Mouse (Mus musculus) midbrain, embryonic 13.5 days (tissue): ENCODE results near the gene Itpkb. TPM values are rescaled to one million over a fixed set of nuclear protein-coding genes. Genes with fewer than 3 reads are reported as not detected.
A peak's percentile ranks its signal among the peaks of the same experiment; 100 is the strongest.

Experiments
- ATAC-seq: fragments of 200-750 bp; cut with Nextera tagmentation; 2 replicates; pipeline ENCODE4 v1.8.0; 2017; ENCODE audit warnings: mild to moderate bottlenecking, moderate TSS enrichment, moderate library complexity
- H3K27ac ChIP-seq: fragments of 300-500 bp; sonication (generic); 2 replicates; pipeline ENCODE4 v1.5.1; 2015; ENCODE audit warnings: inconsistent platforms, mild to moderate bottlenecking, moderate library complexity
- H3K27me3 ChIP-seq: fragments of 300-500 bp; sonication (generic); 2 replicates; pipeline ENCODE4 v1.6.1; 2015; ENCODE audit warnings: mild to moderate bottlenecking, inconsistent platforms
- H3K36me3 ChIP-seq: fragments of 300-500 bp; sonication (generic); 2 replicates; pipeline ENCODE4 v1.6.1; 2015; ENCODE audit warnings: mild to moderate bottlenecking, inconsistent platforms
- H3K4me1 ChIP-seq: fragments of 300-500 bp; sonication (generic); replicated peaks from 2 replicates; pipeline ENCODE4 v1.6.1; 2015; ENCODE audit warnings: inconsistent platforms
- H3K4me2 ChIP-seq: fragments of 300-500 bp; sonication (generic); replicated peaks from 2 replicates; pipeline ENCODE4 v1.6.1; 2015; ENCODE audit warnings: moderate library complexity, mild to moderate bottlenecking, inconsistent platforms
- H3K4me3 ChIP-seq: fragments of 300-500 bp; sonication (generic); replicated peaks from 2 replicates; pipeline ENCODE4 v1.5.1; 2015; ENCODE audit warnings: mild to moderate bottlenecking, inconsistent platforms
- H3K9ac ChIP-seq: fragments of 300-500 bp; sonication (generic); replicated peaks from 2 replicates; pipeline ENCODE4 v1.6.1; 2015; ENCODE audit warnings: mild to moderate bottlenecking, inconsistent platforms
- H3K9me3 ChIP-seq: fragments of 300-500 bp; sonication (generic); 2 replicates; pipeline ENCODE4 v1.6.1; 2016; ENCODE audit warnings: mild to moderate bottlenecking, inconsistent platforms
- whole genome bisulfite sequencing: fragments of 180-500 bp; shearing (Covaris S2); methylation state at CpG from one replicate; pipeline ENCODE4 v1.1.7; 2015; 5-methylcytosine and 5-hydroxymethylcytosine counted together
- polyA plus RNA-seq: library from polyadenylated mRNA; unstranded; fragments of >200 nt; fragmentation: Nextera tagmentation; extraction: Ambion mirVana; gene quantifications from 2 replicates; pipeline ENCODE4 v1.2.1, GENCODE M21; 2015

Gene Itpkb
- 2.2 and 2.5 TPM in 2 replicates for polyA plus RNA-seq

DNA sequence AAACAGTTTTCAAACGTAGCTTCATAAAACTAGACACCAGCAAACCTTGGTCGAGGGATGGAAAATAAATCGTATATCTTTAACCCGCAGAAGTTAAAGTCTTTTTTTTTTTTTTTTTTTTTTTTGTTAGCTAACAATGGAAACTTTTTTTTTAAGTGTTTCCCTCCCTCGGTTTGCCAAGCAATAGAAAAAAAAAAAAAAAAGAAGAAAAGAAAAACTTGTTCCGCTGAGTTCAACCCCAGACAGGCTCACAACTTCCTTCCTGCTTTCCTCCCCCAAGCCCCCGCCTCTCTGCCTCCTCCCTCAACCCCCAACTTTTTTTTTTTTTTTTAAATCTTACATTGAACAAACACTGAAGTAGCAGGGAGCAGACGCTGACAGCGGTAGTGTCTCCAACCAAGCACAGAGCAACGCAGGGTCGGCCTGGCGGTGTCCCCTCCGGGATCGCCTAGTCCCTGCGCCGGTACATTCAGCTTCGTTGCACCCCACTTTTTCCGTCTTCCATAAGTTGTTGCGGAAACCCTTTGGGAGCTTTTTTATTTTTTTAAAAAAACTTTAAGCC, at the start of gene Itpkb:
Itpkb (plus strand) TSS at position 341 of the 562 bp plus-strand sequence.
- Histone ChIP-seq H3K36me3 (no peaks in the 10 kb centered on the region), H3K4me1 (peaks cover 39% of the 10 kb centered on the region), H3K4me3 (peak within 1 kb of the TSS; percentile 64), H3K27ac (peak within 1 kb of the TSS; percentile 41), H3K27me3 (peaks cover 38% of the 10 kb centered on the region), H3K9ac (peak within 1 kb of the TSS; percentile 78), H3K4me2 (peak within 1 kb of the TSS; percentile 99), H3K9me3 (no peaks in the 10 kb centered on the region)
- peak; percentile 49 for ATAC-seq
- WGBS, result 1% methylated on average over 19 of the region's 19 CpGs

DNA sequence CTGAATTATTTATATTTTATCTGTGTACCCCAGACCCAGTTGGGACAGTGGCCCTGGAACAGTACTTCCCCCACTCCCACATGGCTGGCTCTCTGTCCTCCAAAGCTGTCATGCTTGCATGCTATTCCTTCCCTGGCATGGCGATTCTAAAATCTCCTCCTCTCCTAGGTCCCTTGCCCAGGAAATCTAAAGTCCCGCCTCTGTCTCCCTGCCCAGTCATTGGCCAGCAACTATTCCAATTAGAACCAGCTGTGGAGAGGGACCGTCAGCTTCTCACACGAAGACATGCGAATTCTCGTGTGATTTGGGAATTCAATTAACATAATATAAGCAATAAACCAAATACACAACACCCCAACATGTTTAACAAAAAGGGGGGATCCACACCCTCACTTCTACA, 47.7 kb upstream of the Itpkb start:
- H3K27ac ChIP-seq, result no peak overlapping the region
- no peaks in the 10 kb centered on the region for H3K36me3 ChIP-seq
- no peak overlapping the region for H3K9ac ChIP-seq
- ATAC-seq, result 0 out of 2 replicates have a peak, but pooled peaks have one; percentile 19
- no peak overlapping the region for H3K4me2 ChIP-seq
- H3K27me3 ChIP-seq, result no peaks in the 10 kb centered on the region
- H3K4me3 ChIP-seq, result no peak overlapping the region
- no peaks in the 10 kb centered on the region for H3K9me3 ChIP-seq
- H3K4me1 ChIP-seq, result peaks cover 18% of the 10 kb centered on the region
- 52% methylated on average over 6 of the region's 6 CpGs for WGBS

DNA sequence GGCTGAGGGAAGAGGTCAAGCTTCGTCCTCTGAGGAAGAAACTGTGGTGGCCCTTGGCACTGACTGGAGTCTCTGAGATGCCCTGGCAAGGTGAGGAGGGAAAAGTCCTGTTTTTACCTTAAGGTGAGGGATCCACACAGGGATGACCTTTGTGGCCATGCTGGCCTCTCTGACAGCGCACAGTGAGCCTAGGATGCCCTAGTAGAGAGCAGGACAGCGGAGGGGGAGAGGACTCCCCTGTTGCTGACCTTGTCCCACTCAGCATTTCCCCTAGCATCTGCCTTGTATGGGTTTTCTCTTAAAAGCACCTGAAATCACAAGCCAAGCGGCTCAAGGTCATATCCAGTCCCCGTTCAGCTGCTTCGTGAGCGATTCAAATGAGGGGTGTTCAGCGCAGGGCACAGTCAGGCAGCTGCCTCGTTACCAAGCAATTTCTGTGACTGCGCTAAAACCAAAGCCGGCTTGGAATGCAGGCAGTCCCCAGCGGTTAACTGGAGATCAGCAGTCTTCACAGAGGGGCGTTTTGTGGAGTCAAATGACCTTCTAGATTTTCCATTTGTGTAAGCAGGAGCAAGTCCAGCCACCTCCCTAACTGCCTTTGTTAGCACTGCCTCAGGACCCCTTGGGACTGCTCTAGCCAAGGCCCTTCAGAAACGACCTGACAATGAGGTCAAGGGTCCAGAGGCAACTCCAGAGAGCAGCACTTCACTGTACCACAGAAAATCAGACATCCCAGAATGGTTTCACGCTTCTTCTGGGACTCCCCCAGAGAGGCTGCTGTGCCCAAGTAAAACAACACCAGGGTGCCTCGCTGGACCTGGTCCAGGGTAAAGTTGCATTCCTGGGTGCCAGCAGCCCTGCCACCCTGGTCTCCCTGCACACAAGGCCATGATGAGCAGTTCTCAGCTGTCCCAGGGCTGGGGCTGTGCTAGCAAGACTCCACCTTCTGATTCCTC, 46.2 kb upstream of the Itpkb start:
- Histone ChIP-seq H3K4me3 (no peak overlapping the region), H3K27me3 (no peaks in the 10 kb centered on the region), H3K27ac (0 out of 2 replicates have a peak overlapping the region, but pooled peaks have one; percentile 19), H3K9me3 (no peaks in the 10 kb centered on the region), H3K4me1 (peaks cover 18% of the 10 kb centered on the region), H3K4me2 (peak overlapping the region; percentile 12; the same call in 1 of the 2 replicates), H3K36me3 (no peaks in the 10 kb centered on the region), H3K9ac (0 out of 2 replicates have a peak overlapping the region, but pooled peaks have one; percentile 12)
- WGBS, result 18% methylated on average over 16 of the region's 16 CpGs
- peak; percentile 71 for ATAC-seq

DNA sequence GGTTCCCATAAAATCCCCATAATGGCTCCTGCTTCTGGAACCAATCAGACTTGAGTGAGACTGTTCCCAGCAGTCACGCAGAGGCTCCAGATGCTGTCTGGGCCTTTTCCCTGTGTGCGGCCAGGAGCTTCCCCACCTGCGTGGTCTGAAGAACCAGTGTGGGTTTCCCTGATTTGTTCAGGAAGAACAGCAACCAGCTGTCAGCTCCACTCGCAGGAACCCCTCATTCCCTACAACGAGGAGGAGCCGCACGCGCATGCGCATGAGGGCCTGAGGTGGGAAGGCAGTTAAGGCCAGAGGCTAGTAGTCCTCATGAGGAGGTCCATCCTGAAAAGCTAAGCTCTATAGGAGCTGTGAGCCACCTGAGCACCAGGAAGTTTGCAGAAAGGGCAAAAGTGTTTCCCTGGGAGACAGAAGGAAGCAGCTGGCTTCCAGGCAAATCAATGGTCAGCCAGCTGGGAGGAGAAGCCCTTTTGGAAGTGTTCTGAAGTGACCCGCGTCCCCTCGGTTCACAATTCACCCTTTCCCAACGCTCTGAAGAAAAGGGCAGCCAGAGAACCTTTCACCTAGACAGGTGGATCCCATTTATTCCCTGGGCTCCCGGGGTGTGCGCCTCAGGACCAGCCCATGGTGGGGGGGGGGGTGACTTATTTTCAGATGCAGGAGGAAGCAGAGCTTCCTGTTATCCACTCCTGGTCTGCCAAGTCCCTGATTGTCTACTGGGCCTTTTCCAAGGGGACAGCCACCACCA, 44.0 kb upstream of the Itpkb start:
- Histone ChIP-seq H3K4me2 (no peak overlapping the region), H3K27me3 (no peaks in the 10 kb centered on the region), H3K36me3 (no peaks in the 10 kb centered on the region), H3K27ac (no peak overlapping the region), H3K9me3 (no peaks in the 10 kb centered on the region), H3K4me3 (no peak overlapping the region), H3K4me1 (peaks cover 14% of the 10 kb centered on the region), H3K9ac (no peak overlapping the region)
- WGBS, result 72% methylated on average over 15 of the region's 15 CpGs
- no peak for ATAC-seq

DNA sequence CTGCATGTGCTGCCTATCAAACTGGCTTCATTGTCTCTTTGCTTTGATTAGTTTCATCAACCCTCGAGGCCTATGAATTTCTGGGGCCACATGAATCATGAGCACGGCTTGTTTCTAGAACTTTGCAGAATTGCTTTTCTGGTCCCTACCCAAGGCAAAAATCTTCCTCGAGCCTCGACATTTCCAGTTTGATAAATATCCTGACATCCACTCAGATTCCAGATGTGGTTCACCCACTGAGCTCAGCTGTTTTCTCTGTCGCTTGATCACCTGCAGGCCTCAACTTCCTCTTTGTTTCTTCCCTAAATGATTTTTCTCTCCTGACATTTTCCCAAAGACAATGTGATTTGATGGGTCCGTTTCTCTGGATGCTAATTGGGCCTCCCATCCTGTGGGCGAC, 42.1 kb upstream of the Itpkb start:
- H3K4me1 ChIP-seq, result peaks cover 14% of the 10 kb centered on the region
- no peak overlapping the region for H3K27ac ChIP-seq
- H3K36me3 ChIP-seq, result no peaks in the 10 kb centered on the region
- H3K4me3 ChIP-seq, result no peak overlapping the region
- ATAC-seq, result no peak
- H3K4me2 ChIP-seq, result no peak overlapping the region
- H3K9ac ChIP-seq, result no peak overlapping the region
- no peaks in the 10 kb centered on the region for H3K27me3 ChIP-seq
- no peaks in the 10 kb centered on the region for H3K9me3 ChIP-seq
- 84% methylated on average over 7 of the region's 7 CpGs for WGBS

DNA sequence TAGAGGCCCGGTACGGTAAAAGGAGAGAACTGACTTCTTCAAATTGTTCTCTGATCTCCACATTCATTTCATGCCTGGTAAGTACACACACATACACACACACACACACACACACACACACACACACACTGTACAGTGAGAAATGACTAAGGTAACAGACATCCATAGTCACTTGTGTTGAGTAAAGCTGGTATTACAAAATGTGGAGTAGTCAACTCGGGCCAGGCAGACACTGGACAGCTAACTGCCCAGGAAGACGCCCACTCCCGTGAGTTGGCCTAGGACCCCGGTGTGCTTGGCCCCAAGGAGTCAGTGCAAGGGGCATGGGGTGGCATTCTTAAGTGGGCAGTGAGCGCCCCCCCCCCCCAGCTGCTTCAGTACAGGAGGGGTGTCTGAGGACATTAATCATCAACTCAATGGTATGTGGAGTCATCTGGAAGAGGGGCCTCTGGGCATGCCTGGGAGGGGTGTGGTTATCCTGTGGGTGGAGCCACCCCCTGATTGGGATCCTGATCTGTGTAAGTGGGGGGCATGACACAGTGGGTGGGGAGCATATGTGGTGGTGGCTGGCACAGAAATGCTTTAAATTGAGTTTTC, 41.3 kb upstream of the Itpkb start:
- Histone ChIP-seq H3K4me1 (peaks cover 9% of the 10 kb centered on the region), H3K27me3 (no peaks in the 10 kb centered on the region), H3K4me3 (no peak overlapping the region), H3K4me2 (no peak overlapping the region), H3K9ac (no peak overlapping the region), H3K36me3 (no peaks in the 10 kb centered on the region), H3K9me3 (no peaks in the 10 kb centered on the region), H3K27ac (no peak overlapping the region)
- no peak for ATAC-seq
- 88% methylated on average over 7 of the region's 7 CpGs for WGBS

DNA sequence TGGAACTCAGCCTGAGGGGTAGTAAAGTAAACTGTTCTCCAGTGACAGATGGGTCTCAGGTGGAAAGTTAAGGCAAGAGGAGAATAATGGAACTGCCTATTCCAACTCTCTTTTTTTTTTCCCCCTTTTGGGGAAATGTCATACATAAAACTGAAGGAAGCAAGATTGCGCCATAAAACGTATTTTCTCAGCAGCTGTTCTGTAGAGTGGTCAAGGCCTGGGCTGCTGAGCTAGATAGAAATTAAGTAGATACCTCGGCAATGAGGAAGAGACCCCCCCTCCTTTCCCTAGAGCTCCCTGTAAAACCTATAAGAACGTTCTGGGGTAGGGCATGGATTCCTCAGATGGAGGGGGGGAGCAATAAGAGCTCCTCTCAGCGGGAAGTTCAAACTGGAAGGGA, 40.5 kb upstream of the Itpkb start:
- Histone ChIP-seq H3K9me3 (no peaks in the 10 kb centered on the region), H3K27ac (no peak overlapping the region), H3K4me3 (no peak overlapping the region), H3K27me3 (no peaks in the 10 kb centered on the region), H3K9ac (no peak overlapping the region), H3K4me2 (no peak overlapping the region), H3K36me3 (no peaks in the 10 kb centered on the region), H3K4me1 (0 out of 2 replicates have a peak, but pooled peaks cover 3% of the 10 kb centered on the region)
- WGBS, result 83% methylated on average over 5 of the region's 5 CpGs
- ATAC-seq, result no peak

DNA sequence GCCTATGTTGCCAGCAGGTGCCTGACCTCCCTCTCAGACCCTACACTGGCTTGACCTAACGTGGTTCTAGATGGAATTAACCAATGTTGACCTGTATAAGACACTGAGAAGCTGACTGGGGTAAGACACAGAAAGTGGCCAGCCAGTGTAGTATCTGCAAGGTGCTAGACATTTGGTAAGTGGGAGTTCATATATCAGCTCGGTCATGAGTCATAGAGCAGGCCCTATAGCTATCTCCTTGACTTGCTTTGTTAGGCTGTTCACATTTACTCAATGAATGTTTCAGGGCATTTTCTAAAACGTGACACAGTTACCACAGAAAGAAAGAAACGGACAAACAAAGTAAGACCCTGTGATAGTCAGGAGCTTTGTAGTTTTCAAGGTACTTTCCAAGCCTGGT, 39.9 kb upstream of the Itpkb start:
- Histone ChIP-seq H3K4me1 (0 out of 2 replicates have a peak, but pooled peaks cover 3% of the 10 kb centered on the region), H3K36me3 (no peaks in the 10 kb centered on the region), H3K27ac (no peak overlapping the region), H3K4me3 (no peak overlapping the region), H3K9ac (no peak overlapping the region), H3K27me3 (no peaks in the 10 kb centered on the region), H3K9me3 (no peaks in the 10 kb centered on the region), H3K4me2 (no peak overlapping the region)
- no peak for ATAC-seq
- 86% methylated on average over 4 of the region's 4 CpGs for WGBS

DNA sequence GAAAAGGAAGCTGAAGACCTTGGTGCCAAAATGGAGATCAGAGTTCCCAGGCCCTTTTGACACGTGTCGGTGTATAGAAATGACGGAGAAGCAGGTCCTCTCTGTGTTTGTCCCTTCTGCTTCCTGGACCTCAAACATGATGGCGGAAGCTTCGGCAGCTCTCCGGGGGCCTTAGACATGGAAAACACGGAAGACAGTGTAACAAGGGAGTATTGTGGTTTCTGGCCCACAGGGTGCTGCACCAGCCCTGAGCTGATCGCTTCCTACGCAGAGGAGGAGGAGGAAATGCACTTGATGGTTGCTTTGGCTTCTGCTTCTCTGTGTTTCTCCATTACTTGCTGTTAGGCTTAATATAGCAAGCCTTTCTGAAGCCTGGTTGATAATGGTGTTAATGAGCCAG, 34.2 kb upstream of the Itpkb start:
- H3K27ac ChIP-seq, result no peak overlapping the region
- H3K4me3 ChIP-seq, result no peak overlapping the region
- no peak overlapping the region for H3K4me2 ChIP-seq
- no peak for ATAC-seq
- H3K9ac ChIP-seq, result no peak overlapping the region
- 90% methylated on average over 9 of the region's 9 CpGs for WGBS
- no peaks in the 10 kb centered on the region for H3K9me3 ChIP-seq
- H3K36me3 ChIP-seq, result no peaks in the 10 kb centered on the region
- peaks cover 6% of the 10 kb centered on the region; the same call in 1 of the 2 replicates for H3K4me1 ChIP-seq
- no peaks in the 10 kb centered on the region for H3K27me3 ChIP-seq

DNA sequence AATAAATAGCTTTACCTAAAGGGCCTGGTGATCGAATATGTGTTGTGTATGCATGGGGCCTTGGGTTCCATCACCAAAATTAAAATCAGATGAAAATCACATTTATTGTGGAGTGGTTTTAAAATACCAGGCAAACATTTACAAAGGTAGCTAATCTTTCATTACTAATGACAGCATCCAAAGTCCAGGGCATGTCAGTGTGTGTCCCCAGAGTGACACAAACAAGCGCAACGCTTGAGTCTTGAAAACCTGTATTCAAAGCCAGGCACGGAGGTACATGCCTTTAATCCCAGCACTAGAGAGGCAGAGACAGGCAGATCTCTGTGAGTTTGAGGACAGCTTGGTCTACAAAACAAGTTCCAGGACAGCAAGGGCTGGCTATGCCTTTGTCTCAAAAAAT, 30.6 kb upstream of the Itpkb start:
- no peak overlapping the region for H3K27ac ChIP-seq
- H3K4me2 ChIP-seq, result no peak overlapping the region
- H3K4me1 ChIP-seq, result peaks cover 12% of the 10 kb centered on the region
- H3K9me3 ChIP-seq, result no peaks in the 10 kb centered on the region
- no peak overlapping the region for H3K4me3 ChIP-seq
- no peak for ATAC-seq
- no peaks in the 10 kb centered on the region for H3K36me3 ChIP-seq
- H3K9ac ChIP-seq, result no peak overlapping the region
- WGBS, result 93% methylated on average over 4 of the region's 4 CpGs
- no peaks in the 10 kb centered on the region for H3K27me3 ChIP-seq

DNA sequence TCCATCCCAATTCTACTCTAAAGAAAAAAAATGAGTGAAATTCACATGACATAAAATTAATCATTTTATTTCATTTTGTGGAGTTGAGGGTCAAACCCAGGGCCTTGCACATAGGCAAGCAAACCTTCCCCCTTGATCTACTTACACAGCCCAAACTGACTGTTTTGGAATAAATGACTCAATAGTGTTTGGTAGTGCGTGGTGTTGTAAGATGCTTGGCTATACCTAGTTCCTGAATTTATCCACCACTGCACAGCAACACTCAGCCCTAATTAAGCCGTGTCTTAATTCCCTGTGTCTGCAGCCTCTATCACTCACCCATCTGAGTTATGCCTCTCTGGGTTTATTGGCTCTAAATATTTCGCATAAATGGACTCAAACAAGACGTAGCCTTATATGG, 30.0 kb upstream of the Itpkb start:
- 90% methylated on average over 4 of the region's 4 CpGs for WGBS
- ATAC-seq, result no peak

More for the DNA sequence above, 30.0 kb upstream of the Itpkb start:
- no peak overlapping the region for H3K27ac ChIP-seq
- peaks cover 12% of the 10 kb centered on the region for H3K4me1 ChIP-seq
- H3K27me3 ChIP-seq, result no peaks in the 10 kb centered on the region
- no peaks in the 10 kb centered on the region for H3K9me3 ChIP-seq
- H3K4me3 ChIP-seq, result no peak overlapping the region
- no peak overlapping the region for H3K9ac ChIP-seq
- no peak overlapping the region for H3K4me2 ChIP-seq
- no peaks in the 10 kb centered on the region for H3K36me3 ChIP-seq
